Mouse (Mus musculus) lung, adult 2 months (tissue): ENCODE results near the gene Eif4g3.

ENCODE experiments used
- CTCF ChIP-seq: fragments of 200-500 bp; IDR thresholded peaks from 2 replicates; pipeline ENCODE4 v1.5.1; 2011; ENCODE audit warnings: mild to moderate bottlenecking, low read length, control low read depth; ENCODE audit not compliant: insufficient read depth
- POLR2A ChIP-seq: fragments of 200-500 bp; IDR thresholded peaks from 2 replicates; pipeline ENCODE4 v1.6.1; 2011; ENCODE audit warnings: low read depth, mild to moderate bottlenecking, control low read depth, low read length, borderline replicate concordance; ENCODE audit errors: extremely low read depth

- TF ChIP-seq POLR2A (no peak), CTCF (no peak)
These were observed 171.0 kb downstream of the Eif4g3 start for GRCm38 (mm10) chr4:138163836-138164235.
